Mouse (Mus musculus) erythroblast, embryonic 14.5 days (primary cell): ENCODE measurements around the gene Hgfac.

Experiments
- GATA1 ChIP-seq: IDR thresholded peaks from 2 replicates; pipeline ENCODE4 v1.6.1; 2012; ENCODE audit warnings: low read length, inconsistent platforms, mixed read lengths
- TAL1 ChIP-seq: IDR thresholded peaks from 3 replicates; pipeline ENCODE4 v1.6.1; 2012; ENCODE audit warnings: low read length, inconsistent platforms, mixed read lengths

GRCm38 (mm10) chr5:35050541-35050940, 9.2 kb downstream of the Hgfac start:
- TF ChIP-seq GATA1 (no peak), TAL1 (no peak)
